Mouse (Mus musculus) testis, adult 2 months (tissue): ENCODE data around the gene Pus3. TPM values are rescaled to one million over a fixed set of nuclear protein-coding genes. Genes with fewer than 3 reads are reported as not detected.

Experiments
- H3K27ac ChIP-seq: fragments of 200-500 bp; 2 replicates; pipeline ENCODE4 v1.5.1; 2012; ENCODE audit warnings: low read depth, low read length; ENCODE audit not compliant: control insufficient read depth, insufficient read depth
- H3K27me3 ChIP-seq: fragments of 200-500 bp; 2 replicates; pipeline ENCODE4 v1.6.1; 2012; ENCODE audit warnings: mild to moderate bottlenecking, low read length, moderate library complexity; ENCODE audit not compliant: control insufficient read depth, insufficient read depth
- H3K36me3 ChIP-seq: fragments of 200-500 bp; 2 replicates; pipeline ENCODE4 v1.6.1; 2012; ENCODE audit warnings: mild to moderate bottlenecking, low read length; ENCODE audit not compliant: control insufficient read depth, insufficient read depth
- H3K4me1 ChIP-seq: fragments of 200-500 bp; 2 replicates; pipeline ENCODE4 v1.6.1; 2012; ENCODE audit warnings: low read length; ENCODE audit not compliant: control insufficient read depth, insufficient read depth
- H3K4me3 ChIP-seq: fragments of 200-500 bp; 2 replicates; pipeline ENCODE4 v1.5.1; 2012; ENCODE audit warnings: low read depth, mild to moderate bottlenecking, low read length, moderate library complexity, mixed read lengths; ENCODE audit not compliant: control insufficient read depth
- CTCF ChIP-seq: fragments of 200-500 bp; IDR thresholded peaks from 2 replicates; pipeline ENCODE4 v1.5.1; 2012; ENCODE audit warnings: low read depth, mild to moderate bottlenecking, inconsistent platforms, low read length, moderate library complexity; ENCODE audit not compliant: control insufficient read depth, insufficient read depth, insufficient replicate concordance
- POLR2A ChIP-seq: fragments of 200-500 bp; IDR thresholded peaks from 2 replicates; pipeline ENCODE4 v1.6.1; 2012; ENCODE audit warnings: low read depth, mild to moderate bottlenecking, inconsistent platforms, low read length, moderate library complexity; ENCODE audit not compliant: control insufficient read depth
- polyA plus RNA-seq: library from polyadenylated mRNA; depleted of rRNA; stranded (reverse); fragments of >200 nt; gene quantifications from 2 replicates; pipeline ENCODE4 v1.2.3, GENCODE M21; 2012

Pus3 gene
- polyA plus RNA-seq, 1 experiment: 3.5 TPM

DNA sequence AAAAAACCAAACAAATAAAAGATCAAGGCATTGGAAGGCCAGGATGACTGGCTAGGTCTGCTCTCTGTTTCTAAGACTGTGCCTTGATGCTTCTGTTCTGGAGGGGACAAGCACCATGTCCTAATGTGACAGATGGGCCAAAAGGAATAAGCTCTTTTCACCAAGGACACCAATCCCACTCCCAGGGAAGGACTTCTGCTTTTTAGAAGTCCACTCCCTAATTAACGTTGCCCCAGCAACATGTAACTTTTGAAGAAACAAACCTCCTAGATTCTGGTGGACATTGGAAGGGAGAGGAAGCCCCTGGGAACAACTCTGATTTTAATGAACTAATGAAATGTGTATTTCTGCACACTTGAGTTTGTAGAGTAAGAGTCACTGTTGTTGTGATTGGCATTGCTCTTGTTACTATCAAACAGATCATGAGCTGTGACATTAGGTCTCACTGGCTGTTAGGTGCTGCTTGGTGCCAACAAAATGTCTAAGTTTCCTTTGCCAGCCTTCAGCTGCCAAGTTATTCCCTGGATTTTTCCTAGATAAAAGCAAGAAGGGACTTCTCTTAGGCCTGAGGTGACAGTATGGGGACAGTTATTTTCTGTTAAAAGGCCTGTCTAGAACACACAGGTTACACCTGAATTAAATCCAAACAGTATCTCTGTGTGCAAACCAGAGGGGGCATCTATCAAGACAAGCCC is 35.4 kb upstream of the Pus3 start:
- H3K27ac ChIP-seq: no peak overlapping the region
- no peaks in the 10 kb centered on the region for H3K36me3 ChIP-seq
- no peak for TF ChIP-seq CTCF
- no peak for TF ChIP-seq POLR2A
- no peak overlapping the region for H3K4me3 ChIP-seq
- H3K27me3 ChIP-seq: no peaks in the 10 kb centered on the region
- peaks cover 8% of the 10 kb centered on the region for H3K4me1 ChIP-seq

DNA sequence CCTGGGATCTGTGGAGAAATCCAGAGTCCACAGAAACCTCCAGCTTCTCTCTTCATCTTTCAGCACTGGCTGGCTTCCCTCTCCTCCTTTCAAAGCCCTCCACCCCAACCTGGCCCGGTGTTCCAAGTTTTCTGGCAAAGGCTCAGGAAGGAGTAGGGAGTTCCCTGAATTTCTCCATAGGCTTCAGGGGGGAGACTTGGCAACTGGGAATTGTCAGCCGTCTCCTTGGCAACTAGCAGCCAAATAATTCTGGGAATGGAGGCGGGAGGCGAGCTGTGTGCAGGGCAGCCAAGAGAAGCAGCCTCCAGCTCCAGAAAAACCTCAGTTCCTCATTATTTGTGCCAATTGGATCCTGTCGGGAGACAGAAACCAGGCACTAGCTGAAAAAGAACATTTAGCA is 34.9 kb upstream of the Pus3 start:
- no peak overlapping the region for H3K4me3 ChIP-seq
- no peaks in the 10 kb centered on the region for H3K36me3 ChIP-seq
- H3K27ac ChIP-seq: no peak overlapping the region
- TF ChIP-seq CTCF: no peak
- no peak for TF ChIP-seq POLR2A
- H3K27me3 ChIP-seq: no peaks in the 10 kb centered on the region
- peaks cover 8% of the 10 kb centered on the region for H3K4me1 ChIP-seq

- TF ChIP-seq POLR2A (no peak), CTCF (peak; percentile 83; the same call in 1 of the 2 replicates)
- Histone ChIP-seq H3K27me3 (no peaks in the 10 kb centered on the region), H3K36me3 (no peaks in the 10 kb centered on the region), H3K4me3 (no peak overlapping the region; the same call in 1 of the 2 replicates), H3K4me1 (peaks cover 8% of the 10 kb centered on the region), H3K27ac (no peak overlapping the region)
Measured at GRCm38 (mm10) chr9:35523941-35524411, 34.4 kb upstream of the Pus3 start.

DNA sequence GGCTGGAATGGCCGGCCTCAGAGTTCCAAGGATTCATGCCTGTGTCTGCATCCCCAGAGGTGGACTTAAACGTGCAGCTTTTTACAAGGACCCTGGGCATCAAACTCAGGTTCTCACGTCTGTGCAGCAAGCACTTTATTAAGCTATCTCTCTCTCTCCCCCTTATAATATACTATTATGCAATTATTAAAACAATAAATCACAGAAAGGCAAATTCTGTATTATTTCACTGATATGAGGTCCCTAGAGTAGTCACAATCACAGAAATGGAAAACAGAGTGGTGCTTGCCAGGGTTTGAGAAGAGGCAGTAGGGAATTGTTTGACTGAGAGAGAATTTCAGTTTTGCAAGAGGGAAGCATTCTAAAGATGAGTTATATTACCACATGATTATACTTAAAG is 29.3 kb upstream of the Pus3 start:
- TF ChIP-seq CTCF (no peak), POLR2A (no peak)
- Histone ChIP-seq H3K27ac (no peak overlapping the region), H3K4me1 (peaks cover under 1% of the 10 kb centered on the region; the same call in 1 of the 2 replicates), H3K36me3 (no peaks in the 10 kb centered on the region), H3K27me3 (no peaks in the 10 kb centered on the region), H3K4me3 (no peak overlapping the region)

DNA sequence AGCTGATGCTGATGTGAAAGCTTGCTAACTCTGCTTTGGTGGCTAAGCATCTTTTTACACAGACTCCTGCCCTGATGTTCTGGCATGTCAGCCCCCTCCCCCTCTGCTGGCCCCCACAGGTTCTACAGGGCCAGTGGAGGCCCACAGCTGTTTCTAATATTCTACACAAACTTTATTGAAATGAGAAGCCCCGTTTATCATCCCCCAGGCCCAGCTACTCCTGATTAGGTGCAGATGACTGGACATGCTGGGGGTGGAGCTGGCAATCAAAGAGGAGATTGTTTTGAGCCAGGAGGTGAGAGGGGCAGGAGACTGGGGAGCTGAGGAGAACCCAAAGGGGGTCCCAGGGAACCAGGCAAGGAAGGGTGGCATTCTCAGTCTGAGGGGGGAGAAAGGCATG is 28.6 kb upstream of the Pus3 start:
- TF ChIP-seq POLR2A (no peak), CTCF (no peak)
- Histone ChIP-seq H3K27ac (no peak overlapping the region), H3K36me3 (no peaks in the 10 kb centered on the region), H3K27me3 (no peaks in the 10 kb centered on the region), H3K4me3 (no peak overlapping the region), H3K4me1 (no peaks in the 10 kb centered on the region)

GRCm38 (mm10) chr9:35533266-35533665 is 25.1 kb upstream of the Pus3 start:
- Histone ChIP-seq H3K36me3 (no peaks in the 10 kb centered on the region), H3K4me3 (no peak overlapping the region), H3K27ac (no peak overlapping the region), H3K27me3 (no peaks in the 10 kb centered on the region), H3K4me1 (no peaks in the 10 kb centered on the region)
- TF ChIP-seq CTCF (no peak), POLR2A (no peak)

- H3K4me1 ChIP-seq: no peaks in the 10 kb centered on the region
- TF ChIP-seq CTCF (peak; percentile 47; the same call in 1 of the 2 replicates), POLR2A (no peak)
Measured at GRCm38 (mm10) chr9:35535110-35535509, 23.3 kb upstream of the Pus3 start.

GRCm38 (mm10) chr9:35535876-35536275 is 22.5 kb upstream of the Pus3 start:
- Histone ChIP-seq H3K4me3 (no peak overlapping the region), H3K27me3 (no peaks in the 10 kb centered on the region)

More at GRCm38 (mm10) chr9:35535110-35535509, 23.3 kb upstream of the Pus3 start:
- Histone ChIP-seq H3K36me3 (no peaks in the 10 kb centered on the region), H3K4me3 (no peak overlapping the region), H3K27ac (no peak overlapping the region), H3K27me3 (no peaks in the 10 kb centered on the region)

More at GRCm38 (mm10) chr9:35535876-35536275, 22.5 kb upstream of the Pus3 start:
- Histone ChIP-seq H3K4me1 (no peaks in the 10 kb centered on the region), H3K27ac (no peak overlapping the region), H3K36me3 (peaks cover under 1% of the 10 kb centered on the region; the same call in 1 of the 2 replicates)
- TF ChIP-seq CTCF: no peak
- TF ChIP-seq POLR2A: no peak
